Mouse (Mus musculus): Measurements from ENCODE around the gene Efna5. TPM values are rescaled to one million over a fixed set of nuclear protein-coding genes. Genes with fewer than 3 reads are reported as not detected.

Efna5 gene
- 25.4 and 30.3 TPM in 2 replicates for polyA plus RNA-seq (2015; fragmentation: Nextera tagmentation; extraction: Ambion mirVana)

DNA sequence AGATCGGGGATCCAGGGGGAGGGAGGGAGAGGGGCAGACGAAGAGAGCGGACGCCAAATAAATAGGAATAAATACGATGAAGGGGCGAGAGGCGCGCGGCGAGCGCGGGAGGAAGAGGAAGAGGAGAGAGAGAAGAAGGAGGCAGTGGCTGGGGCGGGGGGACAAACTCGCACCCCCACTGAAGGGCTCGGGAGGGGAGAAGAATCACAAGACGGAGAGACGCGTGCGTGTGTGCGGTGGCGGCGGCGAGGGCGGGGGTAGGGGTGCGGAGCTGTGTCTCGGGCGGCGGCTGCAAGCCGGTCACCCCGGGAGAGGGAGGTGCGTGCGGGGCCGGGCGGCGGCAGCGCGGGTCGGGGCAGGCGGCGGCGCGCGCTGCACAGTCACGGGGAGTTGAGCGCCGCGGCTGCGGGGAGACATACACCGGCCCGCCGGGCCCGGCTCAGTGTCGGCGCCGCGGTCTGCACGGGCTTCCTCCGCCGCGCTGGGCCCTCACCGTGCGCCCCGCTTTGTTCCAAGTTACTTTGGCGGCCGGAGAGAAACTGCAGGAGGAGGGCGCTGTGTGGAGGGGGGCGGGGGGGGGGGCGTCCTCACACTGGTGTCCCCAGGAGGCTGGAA lies at the start of gene Efna5:
Efna5 (minus strand) TSS at position 142 of the 615 bp plus-strand sequence.
- 0 out of 2 replicates have a peak, but pooled peaks cover 3% of the 10 kb centered on the region for H3K4me1 ChIP-seq (replicated peaks)
- ATAC-seq = peak; percentile 8
- peak within 1 kb of the TSS; percentile 77 for H3K9ac ChIP-seq
- peak within 1 kb of the TSS; percentile 85 for H3K4me3 ChIP-seq (replicated peaks)
- H3K27ac ChIP-seq = peak within 1 kb of the TSS; percentile 89
- H3K27me3 ChIP-seq (replicated peaks) = no peaks in the 10 kb centered on the region
- no peaks in the 10 kb centered on the region for H3K9me3 ChIP-seq
- H3K4me2 ChIP-seq (replicated peaks) = peak within 1 kb of the TSS; percentile 97
- WGBS = under 1% methylated on average over 51 of the region's 68 CpGs
- H3K36me3 ChIP-seq = no peaks in the 10 kb centered on the region

DNA sequence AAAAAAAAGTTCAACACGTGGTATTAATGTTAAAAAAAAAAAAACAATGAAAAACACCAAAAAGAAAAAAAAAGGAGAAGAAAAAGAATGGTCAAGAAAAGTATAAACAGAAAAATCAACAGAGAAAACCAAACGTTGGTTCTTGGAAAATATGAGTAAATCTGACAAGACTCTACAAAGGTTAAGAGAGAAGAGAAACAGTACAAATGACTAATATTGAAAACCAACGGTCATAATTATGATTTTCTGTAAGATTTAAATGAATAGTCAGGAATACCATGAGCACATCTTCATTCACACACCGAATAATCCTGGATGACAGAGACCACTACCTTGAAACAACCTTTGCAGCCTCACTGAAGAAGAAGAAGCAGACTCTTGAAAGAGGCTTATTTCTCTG lies 34.2 kb upstream of the Efna5 start:
- H3K9me3 ChIP-seq = no peaks in the 10 kb centered on the region
- H3K27me3 ChIP-seq (replicated peaks) = no peaks in the 10 kb centered on the region
- no peak overlapping the region for H3K27ac ChIP-seq
- no peak overlapping the region for H3K4me3 ChIP-seq (replicated peaks)
- ATAC-seq = no peak
- no peaks in the 10 kb centered on the region for H3K36me3 ChIP-seq
- H3K4me2 ChIP-seq (replicated peaks) = no peak overlapping the region
- H3K9ac ChIP-seq = no peak overlapping the region
- WGBS = 74% methylated on average over 4 of the region's 4 CpGs
- H3K4me1 ChIP-seq (replicated peaks) = no peaks in the 10 kb centered on the region

DNA sequence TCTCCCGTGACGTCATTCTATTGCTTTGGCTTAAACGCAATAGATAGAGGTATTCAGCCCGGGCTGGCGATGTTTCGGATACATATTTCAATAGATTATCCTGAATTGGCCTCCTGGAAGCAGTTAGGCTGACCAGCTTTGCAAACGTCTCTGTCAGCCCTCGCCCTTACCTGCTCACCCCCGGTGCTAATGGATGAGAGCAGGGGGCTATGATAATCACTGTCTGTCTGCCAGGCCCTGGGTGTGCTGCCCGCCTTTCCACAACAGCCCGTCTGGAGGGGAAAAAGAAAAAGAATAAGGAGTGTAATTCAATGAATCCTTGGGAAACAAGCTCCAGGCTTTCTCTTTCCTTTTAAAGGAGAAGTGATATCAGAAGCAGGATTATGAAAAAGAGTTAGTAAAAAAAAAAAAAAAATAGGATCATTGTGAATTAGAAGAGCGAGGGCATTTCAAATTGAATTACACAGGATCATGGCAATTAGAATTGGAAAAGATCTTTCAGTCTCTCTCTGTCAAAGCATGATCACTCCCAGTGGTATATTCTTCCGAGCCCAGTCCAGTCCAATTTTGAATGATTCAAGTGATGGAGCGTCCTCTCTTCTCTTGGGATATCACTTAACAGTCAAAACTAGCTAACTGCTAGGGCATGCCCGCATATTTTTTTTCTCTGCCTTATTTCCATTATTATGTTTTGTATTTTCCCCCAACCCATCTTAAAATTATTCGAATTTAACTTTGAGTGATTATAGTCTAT lies 24.8 kb upstream of the Efna5 start:
- no peaks in the 10 kb centered on the region for H3K9me3 ChIP-seq
- ATAC-seq = no peak

DNA sequence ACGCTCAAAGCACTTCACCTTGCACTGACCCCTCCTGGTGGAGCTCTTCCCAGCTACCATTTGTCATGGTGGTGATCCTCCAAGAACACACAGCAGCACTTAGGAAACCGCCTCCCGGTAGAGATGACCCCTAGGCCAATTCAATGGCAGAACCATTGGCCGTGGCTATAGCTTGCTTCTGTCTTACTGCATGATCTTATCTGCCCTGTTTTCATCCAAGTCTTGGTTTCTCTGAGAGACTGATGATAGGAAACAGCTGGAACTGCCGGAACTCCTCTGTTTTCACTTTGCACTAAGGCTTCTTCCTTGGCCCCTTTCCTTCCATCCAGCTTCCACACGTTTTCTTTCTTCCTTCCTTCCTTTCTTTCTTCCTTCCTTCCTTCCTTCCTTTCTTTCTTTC lies 17.9 kb upstream of the Efna5 start:
- 63% methylated on average over 6 of the region's 6 CpGs for WGBS
- no peak for ATAC-seq

More for the DNA sequence above, 24.8 kb upstream of the Efna5 start:
- Histone ChIP-seq H3K4me3 (replicated peaks) (no peak overlapping the region), H3K4me2 (replicated peaks) (no peak overlapping the region), H3K36me3 (no peaks in the 10 kb centered on the region), H3K27me3 (replicated peaks) (no peaks in the 10 kb centered on the region), H3K4me1 (replicated peaks) (no peaks in the 10 kb centered on the region), H3K27ac (no peak overlapping the region), H3K9ac (no peak overlapping the region)
- 72% methylated on average over 16 of the region's 16 CpGs for WGBS

DNA sequence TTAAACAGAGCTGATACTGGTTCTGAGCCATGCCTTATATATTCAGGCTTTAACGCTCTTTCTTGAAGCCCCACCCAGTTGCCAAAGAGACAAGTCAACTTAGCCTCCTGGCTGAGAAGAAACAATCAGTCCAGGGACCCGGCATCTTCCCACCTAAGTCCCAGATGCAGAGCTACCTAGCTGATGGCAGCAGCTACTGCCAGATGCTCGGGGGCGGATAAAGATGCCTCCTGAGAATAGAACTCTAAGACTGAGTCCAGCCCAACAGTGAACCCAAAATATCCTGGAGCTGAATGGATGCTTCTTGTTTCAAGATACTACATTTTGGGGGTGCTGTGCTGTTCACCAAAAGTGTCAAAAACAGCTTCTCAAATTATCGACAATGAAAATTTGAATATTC lies 8.9 kb upstream of the Efna5 start:
- H3K4me2 ChIP-seq (replicated peaks) = no peak overlapping the region
- H3K9ac ChIP-seq = no peak overlapping the region
- no peak for ATAC-seq
- H3K9me3 ChIP-seq = no peaks in the 10 kb centered on the region
- H3K27ac ChIP-seq = no peak overlapping the region
- 94% methylated on average over 5 of the region's 5 CpGs for WGBS
- H3K36me3 ChIP-seq = no peaks in the 10 kb centered on the region
- H3K27me3 ChIP-seq (replicated peaks) = no peaks in the 10 kb centered on the region
- H3K4me3 ChIP-seq (replicated peaks) = no peak overlapping the region
- H3K4me1 ChIP-seq (replicated peaks) = no peaks in the 10 kb centered on the region

More for the DNA sequence above, 17.9 kb upstream of the Efna5 start:
- Histone ChIP-seq H3K4me3 (replicated peaks) (no peak overlapping the region), H3K9ac (no peak overlapping the region), H3K4me2 (replicated peaks) (no peak overlapping the region), H3K4me1 (replicated peaks) (no peaks in the 10 kb centered on the region), H3K27me3 (replicated peaks) (no peaks in the 10 kb centered on the region), H3K27ac (no peak overlapping the region), H3K36me3 (no peaks in the 10 kb centered on the region), H3K9me3 (no peaks in the 10 kb centered on the region)

DNA sequence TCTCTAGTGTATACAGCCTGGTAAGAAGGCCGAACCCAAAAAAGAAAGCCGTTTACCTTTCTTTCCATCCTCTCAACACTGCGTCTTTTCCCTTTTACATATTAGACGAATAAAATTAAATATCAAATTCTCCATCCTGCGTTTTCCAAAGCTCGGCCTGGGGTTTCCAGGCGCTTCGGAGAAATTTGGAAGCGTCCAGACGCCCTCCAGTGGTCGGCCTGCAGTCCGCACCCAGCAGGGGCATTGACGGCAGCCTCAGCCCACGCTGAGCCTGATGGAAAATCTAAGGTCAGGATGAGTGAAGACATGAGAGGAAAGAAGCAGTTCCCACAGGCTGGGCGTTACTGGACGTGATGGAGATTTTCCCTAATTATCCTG lies 3.0 kb upstream of the Efna5 start:
- Histone ChIP-seq H3K36me3 (no peaks in the 10 kb centered on the region), H3K27ac (peak overlapping the region; percentile 74), H3K9me3 (no peaks in the 10 kb centered on the region), H3K4me2 (replicated peaks) (peak overlapping the region; percentile 97), H3K27me3 (replicated peaks) (no peaks in the 10 kb centered on the region), H3K4me1 (replicated peaks) (0 out of 2 replicates have a peak, but pooled peaks cover 3% of the 10 kb centered on the region), H3K9ac (peak overlapping the region; percentile 62), H3K4me3 (replicated peaks) (peak overlapping the region; percentile 85)
- ATAC-seq = peak; percentile 24; the same call in 1 of the 2 replicates
- under 1% methylated on average over 16 of the region's 16 CpGs for WGBS

DNA sequence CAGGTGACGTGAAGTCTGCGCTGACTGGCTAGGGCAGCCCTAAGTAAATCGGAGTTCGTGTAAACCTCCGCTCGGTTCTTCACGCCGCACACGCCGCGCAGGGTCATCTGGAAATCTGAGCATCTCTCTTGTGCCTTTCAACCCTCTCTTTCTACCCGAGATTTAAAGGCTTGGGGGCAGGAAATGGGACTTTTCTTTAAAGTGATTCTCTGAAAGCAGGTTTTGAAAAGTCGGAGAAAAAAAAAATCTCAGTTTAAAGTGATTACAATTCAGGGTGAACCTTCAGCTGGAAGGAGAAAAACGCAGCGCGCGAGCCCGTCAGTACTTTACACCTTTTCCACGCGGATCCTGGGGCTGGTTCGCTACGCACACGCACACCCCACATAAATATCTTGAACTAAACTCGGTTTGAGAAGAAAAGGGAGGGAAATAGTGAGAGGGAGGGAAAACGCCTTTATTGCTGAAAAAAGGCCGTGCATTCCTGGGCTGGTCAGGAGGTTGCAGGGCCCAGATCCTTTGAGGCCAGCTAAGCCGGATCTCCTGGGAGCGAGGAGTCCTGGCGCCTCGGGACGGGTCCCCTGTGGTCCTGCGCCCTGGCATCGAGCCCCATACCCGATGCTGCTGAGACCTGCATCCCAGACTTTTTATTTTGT lies 2.5 kb upstream of the Efna5 start:
- H3K4me1 ChIP-seq (replicated peaks) = 0 out of 2 replicates have a peak, but pooled peaks cover 3% of the 10 kb centered on the region
- peak overlapping the region; percentile 62 for H3K9ac ChIP-seq
- under 1% methylated on average over 34 of the region's 34 CpGs for WGBS
- peak overlapping the region; percentile 74 for H3K27ac ChIP-seq
- no peaks in the 10 kb centered on the region for H3K36me3 ChIP-seq
- H3K4me2 ChIP-seq (replicated peaks) = peak overlapping the region; percentile 97
- no peaks in the 10 kb centered on the region for H3K9me3 ChIP-seq
- no peaks in the 10 kb centered on the region for H3K27me3 ChIP-seq (replicated peaks)
- peak overlapping the region; percentile 85 for H3K4me3 ChIP-seq (replicated peaks)
- ATAC-seq = peak; percentile 15

DNA sequence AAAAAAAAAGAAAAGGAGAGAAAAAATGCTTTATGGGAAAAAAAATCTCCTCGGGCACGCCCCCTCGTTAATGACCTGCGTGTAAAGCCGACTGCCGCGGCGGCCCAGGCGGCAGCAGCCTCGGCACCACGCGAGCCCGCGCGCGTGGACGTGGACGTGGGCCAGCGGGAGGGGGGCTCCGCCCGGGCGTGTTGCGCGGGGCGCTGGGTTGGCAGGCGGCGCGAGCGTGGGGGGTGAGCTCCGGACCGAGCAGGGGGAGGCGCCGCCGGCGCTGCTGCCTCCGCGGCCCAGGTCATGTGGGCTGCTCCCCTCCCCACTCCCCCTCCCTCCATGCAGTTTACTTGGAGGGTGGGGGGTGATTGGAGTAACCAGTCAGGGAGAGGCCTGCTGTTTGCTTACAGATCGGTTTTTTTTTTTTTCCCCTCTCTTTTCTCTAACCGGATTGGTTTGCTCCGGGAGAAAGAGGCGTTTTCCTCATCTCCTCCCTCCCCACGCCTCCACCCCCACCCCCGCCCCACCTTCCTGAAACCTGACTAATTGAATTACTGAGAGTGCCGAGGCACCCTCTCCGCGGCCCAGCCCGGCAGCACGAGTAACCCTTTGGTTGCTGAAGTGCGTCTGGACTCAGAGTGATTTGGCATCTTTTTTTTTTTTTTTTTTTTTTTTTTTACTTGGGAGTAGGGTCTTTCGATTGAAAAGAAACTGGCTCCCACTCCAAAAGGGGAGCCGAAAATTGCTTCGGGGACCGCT lies 1.8 kb upstream of the Efna5 start:
- ATAC-seq = peak; percentile 90
- WGBS = under 1% methylated on average over 50 of the region's 53 CpGs

DNA sequence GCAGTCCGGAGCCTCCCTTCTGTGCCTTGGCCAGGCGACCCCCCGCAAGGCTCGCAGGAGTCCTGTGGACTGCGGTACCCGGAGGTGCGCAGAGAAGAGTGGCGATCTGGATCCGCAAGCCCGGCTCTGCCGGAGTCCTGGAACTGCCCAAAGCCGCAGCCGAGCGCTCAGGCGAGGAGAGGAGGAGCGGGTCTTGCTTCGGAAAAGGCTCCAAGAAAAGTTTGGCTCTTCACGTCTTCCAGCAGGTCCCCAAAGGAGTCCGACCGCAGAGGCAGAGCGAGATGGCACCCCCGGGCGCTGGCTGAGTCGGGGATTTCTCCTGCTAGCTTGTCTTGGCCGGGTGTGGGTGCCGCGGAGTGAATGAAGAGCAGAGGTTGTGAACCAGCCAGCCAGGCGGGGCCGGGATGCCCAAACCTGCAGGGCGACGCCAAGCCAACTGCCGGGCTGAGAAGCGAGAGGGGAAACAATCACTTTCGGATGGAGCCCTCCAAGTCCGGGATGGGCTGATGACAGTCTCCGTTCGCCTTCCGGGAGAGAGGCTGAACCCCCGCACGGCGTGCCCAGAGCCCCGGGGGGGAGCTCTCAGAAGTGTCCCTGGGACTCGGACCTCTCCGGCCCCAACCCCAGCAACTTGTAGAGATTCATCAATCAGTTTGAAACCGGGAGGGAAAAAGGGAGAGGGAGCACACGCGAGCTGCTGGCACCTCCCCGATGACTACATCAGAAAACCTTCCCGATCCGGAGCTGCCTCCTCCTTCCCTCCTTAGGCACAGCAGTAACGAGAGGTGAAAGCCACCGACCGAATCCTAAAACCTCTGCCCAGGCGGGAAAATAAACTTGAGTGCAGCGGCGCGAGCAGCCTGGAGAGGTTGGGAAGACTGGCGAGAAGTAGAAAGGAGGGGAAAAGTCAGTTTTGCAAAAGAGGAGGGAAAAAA lies 941 bp upstream of the Efna5 start:
- Histone ChIP-seq H3K27me3 (replicated peaks) (no peaks in the 10 kb centered on the region), H3K4me1 (replicated peaks) (0 out of 2 replicates have a peak, but pooled peaks cover 3% of the 10 kb centered on the region)
- WGBS = under 1% methylated on average over 58 of the region's 58 CpGs

More for the DNA sequence above, 1.8 kb upstream of the Efna5 start:
- Histone ChIP-seq H3K4me1 (replicated peaks) (0 out of 2 replicates have a peak, but pooled peaks cover 3% of the 10 kb centered on the region), H3K9me3 (no peaks in the 10 kb centered on the region), H3K27me3 (replicated peaks) (no peaks in the 10 kb centered on the region), H3K36me3 (no peaks in the 10 kb centered on the region), H3K4me3 (replicated peaks) (peak overlapping the region; percentile 85), H3K27ac (peak overlapping the region; percentile 89), H3K4me2 (replicated peaks) (peak overlapping the region; percentile 97), H3K9ac (peak overlapping the region; percentile 77)

DNA sequence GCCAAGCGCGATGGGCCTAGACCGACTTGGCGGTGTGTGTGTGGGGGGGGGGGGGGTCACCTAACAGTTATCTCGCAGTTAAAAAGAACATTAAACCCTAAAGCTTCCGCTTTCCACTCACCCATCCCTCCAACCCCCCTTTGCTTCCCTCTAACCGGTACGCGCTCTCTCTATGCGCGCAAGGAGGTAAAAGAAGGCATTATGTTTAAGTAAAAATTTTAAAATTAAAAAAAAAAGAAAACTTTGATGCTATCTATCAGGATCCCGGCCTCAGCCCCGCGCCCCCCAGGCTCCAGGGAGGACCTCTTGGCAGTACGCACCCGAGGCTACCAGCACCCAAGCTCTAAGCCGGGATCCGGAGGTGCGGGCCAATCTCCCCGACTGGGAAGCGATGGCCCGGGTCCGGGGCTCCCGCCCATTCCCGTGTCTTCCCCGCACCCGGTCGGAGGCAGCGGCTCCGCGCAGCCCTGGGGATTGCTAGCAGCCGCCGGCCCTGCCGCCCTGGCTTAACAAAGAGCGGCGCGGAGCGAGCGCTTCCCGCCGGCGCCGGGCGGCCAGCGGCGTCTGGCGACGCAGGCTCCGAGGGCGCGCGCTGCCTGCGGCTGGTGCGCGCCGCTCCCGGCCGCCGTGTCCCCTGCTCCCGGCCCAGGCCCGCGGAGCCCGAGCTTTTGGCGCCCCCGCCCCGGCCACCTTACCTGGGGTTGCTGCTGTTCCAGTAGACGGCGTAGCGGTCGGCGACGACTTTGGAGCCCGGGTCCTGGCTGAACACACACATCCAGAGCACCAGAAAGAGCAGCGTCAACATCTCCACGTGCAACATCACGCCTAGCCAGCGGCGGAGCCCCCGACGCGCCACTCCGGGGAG lies 574 bp downstream of the Efna5 start:
- H3K36me3 ChIP-seq = no peaks in the 10 kb centered on the region
- peak overlapping the region; percentile 85 for H3K4me3 ChIP-seq (replicated peaks)
- under 1% methylated on average over 66 of the region's 82 CpGs for WGBS
- 0 out of 2 replicates have a peak, but pooled peaks cover 3% of the 10 kb centered on the region for H3K4me1 ChIP-seq (replicated peaks)
- peak overlapping the region; percentile 89 for H3K27ac ChIP-seq
- no peaks in the 10 kb centered on the region for H3K27me3 ChIP-seq (replicated peaks)
- H3K4me2 ChIP-seq (replicated peaks) = peak overlapping the region; percentile 97
- ATAC-seq = peak; percentile 3; the same call in 1 of the 2 replicates
- peak overlapping the region; percentile 77 for H3K9ac ChIP-seq
- no peaks in the 10 kb centered on the region for H3K9me3 ChIP-seq

More for the DNA sequence above, 941 bp upstream of the Efna5 start:
- Histone ChIP-seq H3K9me3 (no peaks in the 10 kb centered on the region), H3K27ac (peak overlapping the region; percentile 89), H3K4me2 (replicated peaks) (peak overlapping the region; percentile 97), H3K4me3 (replicated peaks) (peak overlapping the region; percentile 85), H3K36me3 (no peaks in the 10 kb centered on the region), H3K9ac (peak overlapping the region; percentile 77)
- peak; percentile 39 for ATAC-seq
